10 mouse cellular contexts compared by ENCODE assay signal in genomic region chr15:102097991-102098555, GRCm38 (mm10). TPM values are rescaled to one million over a fixed set of nuclear protein-coding genes. Genes with fewer than 3 reads are reported as not detected.
A peak's percentile ranks its signal among the peaks of the same experiment; 100 is the strongest.
DNase-seq lines count a peak whose midpoint lies in the region; ATAC-seq and TF ChIP-seq lines count a peak whose summit lies in the region.
"Had no signal": no experiment of that assay in that cellular context is flagged by ENCODE, and none has a peak within 500 bp of the region (broad histone marks: within the 10 kb centered on the region; RNA-seq: fewer than 3 reads in every experiment).

No protein-coding gene starts in this region.

- H3K27me3 ChIP-seq in lung, postnatal 0 days (replicated peaks; ENCODE audit: insufficient read depth, low read length) = no peaks in the 10 kb centered on the region
- no peaks in the 10 kb centered on the region for H3K27me3 ChIP-seq in heart, embryonic 16.5 days (ENCODE audit: control insufficient read depth, insufficient read depth, low read length)
- H3K27me3 ChIP-seq in stomach, embryonic 16.5 days (ENCODE audit: control insufficient read depth, insufficient read depth, low read length) = no peaks in the 10 kb centered on the region

- H3K4me1 ChIP-seq in lung, postnatal 0 days (ENCODE audit: insufficient read depth, low read depth, low read length) = peaks cover 26% of the 10 kb centered on the region
- peaks cover 42% of the 10 kb centered on the region for H3K4me1 ChIP-seq in heart, embryonic 16.5 days (ENCODE audit: control insufficient read depth, insufficient read depth, low read length)
- peaks cover 50% of the 10 kb centered on the region for H3K4me1 ChIP-seq in stomach, embryonic 16.5 days (ENCODE audit: control insufficient read depth, insufficient read depth, low read length)

- WGBS in lung, postnatal 0 days = 30% methylated on average over 5 of the region's 5 CpGs
- 47% methylated on average over 5 of the region's 5 CpGs for WGBS in heart, embryonic 16.5 days
- 28% methylated on average over 5 of the region's 5 CpGs for WGBS in stomach, embryonic 16.5 days

- no peak for TF ChIP-seq CTCF in lung, postnatal 0 days (IDR thresholded peaks at IDR 0.05)

- H3K4me2 ChIP-seq in lung, postnatal 0 days (replicated peaks; ENCODE audit: low read depth, low read length) = no peak overlapping the region
- H3K4me2 ChIP-seq in heart, embryonic 16.5 days (ENCODE audit: low read depth, low read length) = no peak overlapping the region
- peak overlapping the region; percentile 14; the same call in 1 of the 2 replicates for H3K4me2 ChIP-seq in stomach, embryonic 16.5 days (ENCODE audit: low read depth, low read length)
- H3K4me2 ChIP-seq: neural tube, embryonic 12.5 days had no signal

- peaks cover 25% of the 10 kb centered on the region; the same call in 1 of the 2 replicates for H3K36me3 ChIP-seq in lung, postnatal 0 days (ENCODE audit: insufficient read depth, low read length)
- H3K36me3 ChIP-seq in heart, embryonic 16.5 days (ENCODE audit: control insufficient read depth, insufficient read depth) = peaks cover 33% of the 10 kb centered on the region
- H3K36me3 ChIP-seq in stomach, embryonic 16.5 days (ENCODE audit: control insufficient read depth, insufficient read depth, low read length) = peaks cover 17% of the 10 kb centered on the region

- H3K4me3 ChIP-seq in lung, postnatal 0 days (ENCODE audit: low read depth, low read length) = no peak overlapping the region
- H3K4me3 ChIP-seq in heart, embryonic 16.5 days (ENCODE audit: low read length) = no peak overlapping the region
- no peak overlapping the region for H3K4me3 ChIP-seq in stomach, embryonic 16.5 days (replicated peaks; ENCODE audit: low read length)
- H3K4me3 ChIP-seq: neural tube, embryonic 12.5 days had no signal

- no peak for TF ChIP-seq EP300 in lung, postnatal 0 days (IDR thresholded peaks at IDR 0.05)

- no peak overlapping the region for H3K9ac ChIP-seq in lung, postnatal 0 days (replicated peaks; ENCODE audit: low read depth)
- no peak overlapping the region for H3K9ac ChIP-seq in heart, embryonic 16.5 days (ENCODE audit: low read length)
- no peak overlapping the region for H3K9ac ChIP-seq in stomach, embryonic 16.5 days (ENCODE audit: low read length)
- H3K9ac ChIP-seq: neural tube, embryonic 12.5 days had no signal

- no peak for ATAC-seq in lung, postnatal 0 days
- no peak for ATAC-seq in heart, embryonic 16.5 days (replicated peaks; ENCODE audit: extremely low read depth, insufficient read depth, low FRiP score)
- no peak for ATAC-seq in stomach, embryonic 16.5 days (ENCODE audit: insufficient read depth, low FRiP score)

- peak overlapping the region; percentile 21; the same call in 1 of the 2 replicates for H3K27ac ChIP-seq in lung, postnatal 0 days (ENCODE audit: low read length)
- H3K27ac ChIP-seq in heart, embryonic 16.5 days (ENCODE audit: low read length) = peak overlapping the region; percentile 14; the same call in 1 of the 2 replicates
- peak overlapping the region; percentile 38 for H3K27ac ChIP-seq in stomach, embryonic 16.5 days (ENCODE audit: low read length)
- H3K27ac ChIP-seq: neural tube, embryonic 12.5 days had no signal

- no peaks in the 10 kb centered on the region for H3K9me3 ChIP-seq in lung, postnatal 0 days (ENCODE audit: low read length)
- H3K9me3 ChIP-seq in heart, embryonic 16.5 days (replicated peaks; ENCODE audit: control insufficient read depth, low read length) = no peaks in the 10 kb centered on the region
- no peaks in the 10 kb centered on the region for H3K9me3 ChIP-seq in stomach, embryonic 16.5 days (replicated peaks; ENCODE audit: control insufficient read depth, low read length)
- H3K9me3 ChIP-seq: neural tube, embryonic 12.5 days had no signal

- peak; percentile 14 for DNase-seq in cerebellum, adult 9-11 months
- DNase-seq in cerebellum, postnatal 25 days = no peak
- peak; percentile 60 for DNase-seq in lung, postnatal 0 days (ENCODE audit: low spot score)
- DNase-seq in lung, postnatal 4 days = no peak
- DNase-seq in urinary bladder, adult 18-20 months (ENCODE audit: low spot score in 2 of 2) = no peak
- DNase-seq in adrenal gland, postnatal 36 days = no peak
- DNase-seq: cerebellum, postnatal 14 days had no signal

RNA-seq across cellular contexts. Expression of gene Tns2, which starts 2.1 kb away (rescaled TPM):
- 48.7 and 51.6 TPM in 2 replicates for polyA plus RNA-seq in lung, postnatal 0 days (2015; fragmentation: Nextera tagmentation; extraction: Ambion mirVana)
- 33.2 and 35.1 TPM in 2 replicates for polyA plus RNA-seq in heart, embryonic 16.5 days (2015; fragmentation: Nextera tagmentation; extraction: Ambion mirVana)
- polyA plus RNA-seq in stomach, embryonic 16.5 days (2015; fragmentation: Nextera tagmentation; extraction: Ambion mirVana) = 41.2 and 43.0 TPM in 2 replicates
- total RNA-seq in adrenal gland, postnatal 36 days (2021) = 10 to 100 TPM; 68.4 to 87.6 TPM

RNA-seq across cellular contexts. Expression of gene Eif4b, which starts 24.5 kb away (rescaled TPM):
- polyA plus RNA-seq in lung, postnatal 0 days (2015; fragmentation: Nextera tagmentation; extraction: Ambion mirVana) = 54.0 and 61.8 TPM in 2 replicates
- polyA plus RNA-seq in heart, embryonic 16.5 days (2015; fragmentation: Nextera tagmentation; extraction: Ambion mirVana) = 71.5 and 75.0 TPM in 2 replicates
- 108 and 122 TPM in 2 replicates for polyA plus RNA-seq in stomach, embryonic 16.5 days (2015; fragmentation: Nextera tagmentation; extraction: Ambion mirVana)
- 100 to 1,000 TPM; 225 to 261 TPM for total RNA-seq in adrenal gland, postnatal 36 days (2021)

RNA-seq across cellular contexts. Expression of gene Spryd3, which starts 38.0 kb away (rescaled TPM):
- polyA plus RNA-seq in lung, postnatal 0 days (2015; fragmentation: Nextera tagmentation; extraction: Ambion mirVana) = 20.4 and 22.2 TPM in 2 replicates
- 19.8 and 21.8 TPM in 2 replicates for polyA plus RNA-seq in heart, embryonic 16.5 days (2015; fragmentation: Nextera tagmentation; extraction: Ambion mirVana)
- polyA plus RNA-seq in stomach, embryonic 16.5 days (2015; fragmentation: Nextera tagmentation; extraction: Ambion mirVana) = 29.2 and 35.0 TPM in 2 replicates
- 10 to 100 TPM; 34.4 to 42.4 TPM for total RNA-seq in adrenal gland, postnatal 36 days (2021)

RNA-seq across cellular contexts. Expression of gene Igfbp6, which starts 46.1 kb away (rescaled TPM):
- polyA plus RNA-seq in lung, postnatal 0 days (2015; fragmentation: Nextera tagmentation; extraction: Ambion mirVana) = 109 and 123 TPM in 2 replicates
- polyA plus RNA-seq in heart, embryonic 16.5 days (2015; fragmentation: Nextera tagmentation; extraction: Ambion mirVana) = 11.9 and 15.0 TPM in 2 replicates
- 18.5 and 21.2 TPM in 2 replicates for polyA plus RNA-seq in stomach, embryonic 16.5 days (2015; fragmentation: Nextera tagmentation; extraction: Ambion mirVana)
- total RNA-seq in adrenal gland, postnatal 36 days (2021) = 10 to 100 TPM; 43.4 to 51.3 TPM

RNA-seq across cellular contexts. Expression of gene Soat2, which starts 52.3 kb away (rescaled TPM):
- 0.08 and 0.16 TPM in 2 replicates for polyA plus RNA-seq in lung, postnatal 0 days (2015; fragmentation: Nextera tagmentation; extraction: Ambion mirVana)
- 0.24 and 0.42 TPM in 2 replicates for polyA plus RNA-seq in heart, embryonic 16.5 days (2015; fragmentation: Nextera tagmentation; extraction: Ambion mirVana)
- polyA plus RNA-seq in stomach, embryonic 16.5 days (2015; fragmentation: Nextera tagmentation; extraction: Ambion mirVana) = 5.4 and 6.2 TPM in 2 replicates
- total RNA-seq in adrenal gland, postnatal 36 days (2021) = under 1 TPM; 0.40 to 0.49 TPM

Comparison
In these comparisons a context has a peak if more than half of its experiments do, and no peak if none do; other contexts are left out.
1. DNase-seq: peak in cerebellum, adult 9-11 months (single experiment) and lung, postnatal 0 days (single experiment); none in cerebellum, postnatal 25 days (0 of 2), lung, postnatal 4 days (0 of 2), urinary bladder, adult 18-20 months (0 of 2) and adrenal gland, postnatal 36 days (0 of 2).
2. Peak in every context shown above with its lines, with median percentiles within 50 percentile points of each other: H3K27ac ChIP-seq.